Mouse (Mus musculus) right cerebral cortex, postnatal 25 days (tissue): ENCODE data around the gene Olfr992.
"Not testable (repeated sequence)": the region's sequence is repeated elsewhere in the genome, so short reads cannot be mapped to it uniquely, and the experiment has no call there.

Experiments used
- DNase-seq: peaks from one replicate; pipeline ENCODE4 v3.0.0; 2022

Gene Olfr992

GRCm38 (mm10) chr2:85409369-85409768, at the start of gene Olfr992:
Olfr992 (minus strand) TSS chr2:85409469.
- no peak for DNase-seq

GRCm38 (mm10) chr2:85443539-85443938, 34.3 kb upstream of the Olfr992 start, which contains the start of gene Olfr995:
Olfr995 (minus strand) TSS chr2:85443639.
- no peak for DNase-seq

- no peak for DNase-seq
These were observed 33.3 kb upstream of the Olfr992 start for GRCm38 (mm10) chr2:85442546-85442945.

GRCm38 (mm10) chr2:85436351-85436750, 27.1 kb upstream of the Olfr992 start, which contains the start of gene Olfr994:
Olfr994 (minus strand) TSS chr2:85436451.
- no peak for DNase-seq

GRCm38 (mm10) chr2:85425893-85426292, 16.6 kb upstream of the Olfr992 start:
- no peak for DNase-seq

GRCm38 (mm10) chr2:85414777-85415176, 5.5 kb upstream of the Olfr992 start, which contains the start of gene Olfr993:
Olfr993 (minus strand) TSS chr2:85414877.
- DNase-seq, result no peak

GRCm38 (mm10) chr2:85363127-85363526, 46.1 kb downstream of the Olfr992 start, which contains the start of gene Olfr988:
Olfr988 (minus strand) TSS chr2:85363227.
- DNase-seq, result not testable (repeated sequence)
